Mouse (Mus musculus): ENCODE results near the gene Aff3. TPM values are rescaled to one million over a fixed set of nuclear protein-coding genes. Genes with fewer than 3 reads are reported as not detected.

The Aff3 gene
- polyA plus RNA-seq, 1 experiment from 2014 or later = 8.5 TPM

DNA sequence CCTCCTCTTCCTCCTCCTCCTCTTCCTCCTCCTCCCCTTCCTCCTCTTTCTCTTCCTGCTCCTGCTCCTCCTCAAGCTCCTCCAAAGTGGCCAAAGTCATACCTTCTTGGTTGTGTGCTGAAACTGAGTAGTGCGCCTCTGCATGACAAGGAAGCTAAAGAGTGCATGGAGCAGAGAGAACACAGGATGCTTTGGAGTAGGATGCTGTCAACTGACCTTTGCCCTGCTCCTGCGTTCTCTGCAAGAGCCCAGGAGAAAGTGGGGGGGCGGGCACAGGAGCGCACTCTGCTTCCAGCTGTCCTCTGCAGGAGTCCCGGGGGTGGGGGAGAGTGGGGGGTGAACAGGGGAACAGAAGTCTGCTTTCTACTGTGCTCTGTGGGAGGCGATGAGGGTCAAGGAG, 167.2 kb downstream of the Aff3 start:
- Histone ChIP-seq H3K4me2 (replicated peaks) (no peak overlapping the region), H3K9me3 (no peaks in the 10 kb centered on the region), H3K4me1 (replicated peaks) (no peaks in the 10 kb centered on the region), H3K9ac (no peak overlapping the region), H3K27ac (no peak overlapping the region), H3K27me3 (replicated peaks) (no peaks in the 10 kb centered on the region), H3K4me3 (replicated peaks) (no peak overlapping the region), H3K36me3 (no peaks in the 10 kb centered on the region)
- 41% methylated on average over 6 of the region's 6 CpGs for WGBS
- no peak for ATAC-seq

DNA sequence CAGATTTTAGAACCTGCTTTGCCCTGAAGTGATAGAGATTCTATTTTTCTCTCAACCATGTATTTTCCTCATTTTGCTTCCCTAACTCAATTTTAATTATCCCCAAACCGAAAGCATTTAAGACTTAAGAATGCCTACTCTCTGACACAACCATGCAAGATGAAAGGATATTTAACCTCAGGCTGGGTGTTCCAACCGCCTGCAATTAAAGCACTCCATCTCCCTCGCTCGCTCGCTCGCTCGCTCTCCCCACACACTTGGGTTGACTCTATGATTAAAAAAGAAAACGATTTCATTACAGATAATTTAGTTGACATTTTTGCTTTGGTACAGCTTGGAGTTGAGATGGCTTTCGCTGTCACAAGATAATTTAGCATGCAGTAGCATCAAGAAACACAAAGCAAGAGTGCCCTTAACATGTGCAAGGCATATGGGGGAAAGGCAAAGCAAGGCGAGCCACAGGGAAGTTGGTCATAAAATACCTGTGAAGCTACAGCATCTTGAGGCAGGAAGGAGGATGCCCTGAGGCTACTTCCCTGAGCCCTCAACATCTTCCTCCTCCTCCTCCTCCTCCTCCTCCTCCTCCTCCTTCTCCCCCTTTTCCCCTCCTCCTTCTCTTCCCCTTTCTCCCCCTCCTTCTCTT, 167.7 kb downstream of the Aff3 start:
- Histone ChIP-seq H3K4me3 (replicated peaks) (no peak overlapping the region), H3K9me3 (no peaks in the 10 kb centered on the region), H3K9ac (no peak overlapping the region), H3K36me3 (no peaks in the 10 kb centered on the region), H3K4me1 (replicated peaks) (no peaks in the 10 kb centered on the region), H3K27me3 (replicated peaks) (no peaks in the 10 kb centered on the region), H3K27ac (no peak overlapping the region), H3K4me2 (replicated peaks) (no peak overlapping the region)
- no peak for ATAC-seq
- 88% methylated on average over 10 of the region's 10 CpGs for WGBS

DNA sequence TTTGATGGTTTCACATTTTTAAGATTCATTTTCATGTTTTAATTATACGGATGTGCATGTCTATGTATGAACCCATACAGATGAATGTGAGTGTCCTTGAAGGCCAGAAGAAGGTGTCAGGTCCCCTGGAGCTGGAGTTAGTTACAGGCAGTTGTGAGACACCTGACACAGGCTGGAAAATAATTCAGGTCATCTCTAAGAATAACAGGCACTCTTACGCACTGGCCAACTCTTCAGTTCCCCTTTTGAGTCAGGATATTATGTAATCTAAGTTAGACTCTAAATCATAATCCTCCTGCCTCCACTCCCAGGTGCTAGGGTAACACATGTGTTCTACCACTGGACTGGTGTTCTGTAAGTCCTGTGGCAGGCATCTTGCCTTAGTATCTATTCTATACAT, 169.5 kb downstream of the Aff3 start:
- H3K27me3 ChIP-seq (replicated peaks) = no peaks in the 10 kb centered on the region
- 99% methylated on average over 2 of the region's 2 CpGs for WGBS
- no peaks in the 10 kb centered on the region for H3K4me1 ChIP-seq (replicated peaks)
- no peaks in the 10 kb centered on the region for H3K36me3 ChIP-seq
- no peaks in the 10 kb centered on the region for H3K9me3 ChIP-seq
- H3K9ac ChIP-seq = no peak overlapping the region
- no peak overlapping the region for H3K4me2 ChIP-seq (replicated peaks)
- no peak overlapping the region for H3K4me3 ChIP-seq (replicated peaks)
- no peak for ATAC-seq
- H3K27ac ChIP-seq = no peak overlapping the region

GRCm38 (mm10) chr1:38489733-38490132, 175.0 kb downstream of the Aff3 start:
- H3K9me3 ChIP-seq = no peaks in the 10 kb centered on the region
- no peak overlapping the region for H3K9ac ChIP-seq
- H3K4me3 ChIP-seq (replicated peaks) = no peak overlapping the region
- no peaks in the 10 kb centered on the region for H3K36me3 ChIP-seq
- H3K4me2 ChIP-seq (replicated peaks) = no peak overlapping the region
- H3K4me1 ChIP-seq (replicated peaks) = 0 out of 2 replicates have a peak, but pooled peaks cover 3% of the 10 kb centered on the region
- no peaks in the 10 kb centered on the region for H3K27me3 ChIP-seq (replicated peaks)
- 88% methylated on average over 6 of the region's 6 CpGs for WGBS
- no peak overlapping the region for H3K27ac ChIP-seq
- ATAC-seq = no peak

DNA sequence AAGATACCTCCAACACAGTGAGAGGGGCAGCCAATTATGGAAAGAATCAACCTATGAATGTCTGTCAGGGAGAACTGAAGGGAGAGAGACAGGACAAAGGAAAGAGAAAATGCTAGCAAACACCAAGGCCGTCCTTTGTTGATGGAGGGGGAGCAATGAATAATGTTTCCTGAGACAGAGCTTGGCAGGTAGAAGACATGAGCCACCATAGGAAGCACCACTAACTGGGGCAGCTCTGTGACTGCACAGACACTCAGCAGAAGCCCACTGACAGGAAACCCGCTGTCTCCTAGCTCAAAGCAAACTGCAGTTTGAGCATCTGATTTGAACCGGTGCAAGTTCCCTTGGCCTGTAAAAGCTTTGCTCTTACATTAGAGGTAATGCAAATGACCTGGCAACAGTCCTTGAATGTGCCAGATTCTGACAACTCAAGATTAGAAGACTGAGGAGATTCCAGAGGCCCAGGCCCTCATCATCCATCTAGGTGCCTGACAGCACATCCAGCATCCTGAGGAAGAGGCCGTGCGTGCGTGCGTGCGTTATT, 176.0 kb downstream of the Aff3 start:
- Histone ChIP-seq H3K4me3 (replicated peaks) (no peak overlapping the region), H3K27me3 (replicated peaks) (no peaks in the 10 kb centered on the region), H3K27ac (no peak overlapping the region), H3K4me2 (replicated peaks) (no peak overlapping the region), H3K4me1 (replicated peaks) (0 out of 2 replicates have a peak, but pooled peaks cover 3% of the 10 kb centered on the region), H3K9ac (no peak overlapping the region), H3K9me3 (no peaks in the 10 kb centered on the region), H3K36me3 (no peaks in the 10 kb centered on the region)
- 49% methylated on average over 8 of the region's 8 CpGs for WGBS
- ATAC-seq = no peak

DNA sequence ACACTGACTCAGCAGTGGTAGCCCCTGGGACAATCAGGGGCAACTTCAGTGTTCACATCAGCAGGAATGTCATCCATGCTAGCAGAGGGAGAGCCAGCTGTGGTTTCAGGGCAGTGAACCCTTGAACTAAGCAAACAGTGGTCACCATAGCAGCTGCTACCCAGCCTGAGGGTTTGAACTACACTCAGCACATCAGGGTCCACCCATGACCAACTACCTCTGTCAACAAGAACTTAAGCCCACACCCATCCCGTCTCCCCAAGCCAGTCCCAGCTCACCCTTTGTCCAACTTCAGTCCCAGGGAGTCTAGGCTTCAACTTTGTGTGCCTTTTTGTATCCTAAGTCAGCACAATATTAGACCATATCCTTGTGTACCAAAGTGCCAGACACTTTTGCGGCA, 176.9 kb downstream of the Aff3 start:
- 84% methylated on average over 2 of the region's 2 CpGs for WGBS
- no peak overlapping the region for H3K4me3 ChIP-seq (replicated peaks)

GRCm38 (mm10) chr1:38483191-38483590, 181.6 kb downstream of the Aff3 start:
- no peak for ATAC-seq
- no peaks in the 10 kb centered on the region for H3K4me1 ChIP-seq (replicated peaks)
- 71% methylated on average over 2 of the region's 2 CpGs for WGBS

More for the DNA sequence above, 176.9 kb downstream of the Aff3 start:
- H3K4me1 ChIP-seq (replicated peaks) = 0 out of 2 replicates have a peak, but pooled peaks cover 3% of the 10 kb centered on the region
- H3K4me2 ChIP-seq (replicated peaks) = no peak overlapping the region
- H3K9ac ChIP-seq = no peak overlapping the region
- no peak for ATAC-seq
- no peak overlapping the region for H3K27ac ChIP-seq
- H3K9me3 ChIP-seq = no peaks in the 10 kb centered on the region
- no peaks in the 10 kb centered on the region for H3K27me3 ChIP-seq (replicated peaks)
- no peaks in the 10 kb centered on the region for H3K36me3 ChIP-seq

GRCm38 (mm10) chr1:38478246-38478743, 186.5 kb downstream of the Aff3 start:
- H3K4me1 ChIP-seq (replicated peaks) = no peaks in the 10 kb centered on the region
- H3K9me3 ChIP-seq = no peaks in the 10 kb centered on the region
- no peaks in the 10 kb centered on the region for H3K36me3 ChIP-seq
- no peak overlapping the region for H3K4me3 ChIP-seq (replicated peaks)
- WGBS = 39% methylated on average over 9 of the region's 9 CpGs
- H3K27ac ChIP-seq = no peak overlapping the region
- no peak overlapping the region for H3K9ac ChIP-seq
- no peak for ATAC-seq
- H3K27me3 ChIP-seq (replicated peaks) = no peaks in the 10 kb centered on the region
- no peak overlapping the region for H3K4me2 ChIP-seq (replicated peaks)

More at GRCm38 (mm10) chr1:38483191-38483590, 181.6 kb downstream of the Aff3 start:
- Histone ChIP-seq H3K4me2 (replicated peaks) (no peak overlapping the region), H3K36me3 (no peaks in the 10 kb centered on the region), H3K27me3 (replicated peaks) (no peaks in the 10 kb centered on the region), H3K9me3 (no peaks in the 10 kb centered on the region), H3K9ac (no peak overlapping the region), H3K27ac (no peak overlapping the region), H3K4me3 (replicated peaks) (no peak overlapping the region)

GRCm38 (mm10) chr1:38470817-38471216, 193.9 kb downstream of the Aff3 start:
- Histone ChIP-seq H3K27ac (no peak overlapping the region), H3K9ac (no peak overlapping the region), H3K27me3 (replicated peaks) (no peaks in the 10 kb centered on the region), H3K4me2 (replicated peaks) (no peak overlapping the region), H3K4me3 (replicated peaks) (no peak overlapping the region), H3K9me3 (no peaks in the 10 kb centered on the region), H3K4me1 (replicated peaks) (0 out of 2 replicates have a peak, but pooled peaks cover 3% of the 10 kb centered on the region), H3K36me3 (no peaks in the 10 kb centered on the region)
- no peak for ATAC-seq
- 56% methylated on average over 11 of the region's 11 CpGs for WGBS

DNA sequence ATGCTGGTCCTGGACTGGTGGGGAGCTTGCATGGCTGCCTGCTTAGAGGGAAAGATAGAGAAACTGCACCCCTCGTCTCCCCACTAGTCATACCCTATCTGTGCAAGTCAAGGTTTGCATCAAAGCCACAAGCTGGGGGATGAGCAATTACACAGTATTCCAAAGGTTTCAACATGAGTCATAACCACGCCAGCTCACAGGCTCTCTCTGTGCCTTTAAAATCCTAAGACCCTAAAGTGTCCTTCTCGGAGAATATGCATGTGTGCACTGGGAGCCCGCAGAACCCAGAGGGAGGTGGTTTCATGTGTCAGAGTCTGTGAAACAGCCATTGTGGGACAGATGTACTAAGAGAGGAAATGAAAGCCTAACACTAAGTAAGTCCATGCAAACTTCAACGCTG, 194.6 kb downstream of the Aff3 start:
- ATAC-seq = no peak
- WGBS = 52% methylated on average over 5 of the region's 5 CpGs

DNA sequence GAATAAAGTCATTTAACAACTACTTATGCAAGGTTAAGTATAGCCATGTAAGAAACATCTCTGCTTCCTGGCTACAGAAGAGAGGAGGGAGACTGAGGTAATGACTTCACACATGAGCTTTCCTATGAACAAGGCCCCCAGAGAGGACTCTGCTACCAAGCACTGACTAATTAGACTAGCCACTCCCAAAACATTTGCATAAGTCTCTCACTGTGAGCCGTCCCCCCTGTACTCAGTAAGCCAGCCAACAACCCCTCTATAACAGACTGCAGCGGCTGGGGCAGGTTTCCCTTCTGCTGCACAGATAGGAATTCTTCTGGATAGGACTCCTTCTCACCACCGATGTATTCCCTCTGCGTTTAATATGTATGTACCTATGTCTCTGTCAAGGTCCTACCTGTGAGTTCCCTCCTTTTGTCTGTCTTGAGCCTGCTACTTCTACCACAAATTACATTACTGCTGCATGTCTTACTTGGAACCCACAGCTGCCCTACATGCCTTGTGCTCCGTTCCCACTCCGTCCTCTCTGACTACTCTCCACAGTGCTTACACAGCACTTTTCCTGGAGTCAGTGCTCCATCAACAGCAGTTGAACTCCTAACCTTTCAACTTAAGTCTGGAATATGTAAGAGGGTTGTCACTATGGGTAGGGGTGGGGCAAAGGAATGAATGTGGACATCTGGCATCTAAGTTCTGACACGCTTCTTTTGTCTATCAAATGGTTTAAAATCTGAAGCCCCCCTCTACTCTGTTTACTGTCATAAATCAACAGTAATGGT, 197.3 kb downstream of the Aff3 start:
- Histone ChIP-seq H3K4me3 (replicated peaks) (no peak overlapping the region), H3K36me3 (no peaks in the 10 kb centered on the region), H3K9ac (no peak overlapping the region), H3K4me2 (replicated peaks) (no peak overlapping the region), H3K4me1 (replicated peaks) (0 out of 2 replicates have a peak, but pooled peaks cover 3% of the 10 kb centered on the region), H3K9me3 (no peaks in the 10 kb centered on the region), H3K27me3 (replicated peaks) (no peaks in the 10 kb centered on the region), H3K27ac (no peak overlapping the region)
- no peak for ATAC-seq
- 38% methylated on average over 7 of the region's 7 CpGs for WGBS

More for the DNA sequence above, 194.6 kb downstream of the Aff3 start:
- Histone ChIP-seq H3K4me2 (replicated peaks) (no peak overlapping the region), H3K4me1 (replicated peaks) (0 out of 2 replicates have a peak, but pooled peaks cover 3% of the 10 kb centered on the region), H3K27me3 (replicated peaks) (no peaks in the 10 kb centered on the region), H3K27ac (no peak overlapping the region), H3K4me3 (replicated peaks) (no peak overlapping the region), H3K9me3 (no peaks in the 10 kb centered on the region), H3K9ac (no peak overlapping the region), H3K36me3 (no peaks in the 10 kb centered on the region)

GRCm38 (mm10) chr1:38456719-38457269, 208.0 kb downstream of the Aff3 start:
- ATAC-seq = no peak
- WGBS = 50% methylated on average over 7 of the region's 7 CpGs

More at GRCm38 (mm10) chr1:38456719-38457269, 208.0 kb downstream of the Aff3 start:
- Histone ChIP-seq H3K27ac (no peak overlapping the region), H3K9ac (no peak overlapping the region), H3K4me3 (replicated peaks) (no peak overlapping the region), H3K9me3 (no peaks in the 10 kb centered on the region), H3K36me3 (no peaks in the 10 kb centered on the region), H3K27me3 (replicated peaks) (no peaks in the 10 kb centered on the region), H3K4me1 (replicated peaks) (no peaks in the 10 kb centered on the region), H3K4me2 (replicated peaks) (no peak overlapping the region)

Measured in intestine, embryonic 15.5 days (tissue).